Mouse (Mus musculus): Measurements from ENCODE around the gene Kcnk1.

Gene Kcnk1

DNA sequence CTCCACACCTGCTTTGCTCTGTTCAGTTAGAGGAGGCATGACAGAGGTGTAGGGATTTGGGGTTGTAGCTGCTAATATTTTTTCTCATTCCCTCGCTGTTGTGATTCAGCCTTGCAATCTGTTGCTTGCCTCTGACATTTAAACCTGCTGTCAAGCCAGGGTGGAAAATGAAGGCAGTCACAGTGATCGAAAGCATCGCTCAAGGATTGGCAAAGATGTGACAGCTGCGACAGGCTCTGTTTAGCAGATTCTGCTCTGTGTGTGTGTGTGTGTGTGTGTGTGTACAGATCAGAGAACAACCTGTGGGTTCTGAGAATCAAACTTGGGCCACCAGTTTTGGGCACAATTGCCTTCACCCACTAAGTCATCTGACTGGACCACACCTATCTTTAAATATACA lies 50.8 kb downstream of the Kcnk1 start:
- DNase-seq (ENCODE audit: low read depth, low spot score), result no peak

GRCm38 (mm10) chr8:126053911-126054310 lies 58.9 kb downstream of the Kcnk1 start:
- no peak for DNase-seq (ENCODE audit: low read depth, low spot score)

- DNase-seq (ENCODE audit: low read depth, low spot score), result no peak
Observed at GRCm38 (mm10) chr8:126058876-126059275, 63.9 kb downstream of the Kcnk1 start.

- no peak for DNase-seq (ENCODE audit: low read depth, low spot score)
Observed at GRCm38 (mm10) chr8:126062844-126063243, 67.9 kb downstream of the Kcnk1 start.

- peak; percentile 34 for DNase-seq (ENCODE audit: low read depth, low spot score)
Observed at GRCm38 (mm10) chr8:126063832-126064409, 69.0 kb downstream of the Kcnk1 start.

DNA sequence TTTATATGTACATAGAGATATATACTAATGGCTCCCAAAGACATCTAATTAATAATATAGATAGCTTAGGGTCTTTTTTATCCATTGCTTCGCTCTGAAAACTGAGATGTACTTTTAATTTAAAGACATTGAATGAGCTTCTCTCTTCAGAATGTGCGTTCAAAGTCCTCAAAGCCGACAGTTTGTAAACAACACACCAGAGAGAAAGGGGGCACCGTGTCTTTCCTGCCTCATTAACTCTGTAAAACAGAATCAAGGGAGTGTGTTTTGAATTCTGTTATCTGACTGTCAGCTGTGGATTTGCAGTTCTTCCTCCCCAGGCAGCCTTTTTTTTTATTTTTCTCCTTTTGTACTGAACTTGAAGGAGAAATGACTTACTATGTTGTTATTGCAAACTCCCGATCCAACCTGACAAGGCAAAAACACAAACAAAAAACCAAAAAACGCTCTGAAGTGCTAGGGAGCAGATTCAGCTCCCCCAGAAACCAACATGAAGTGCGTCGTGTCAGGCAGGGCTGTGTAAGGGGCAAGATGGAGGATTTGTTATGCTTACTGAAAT lies 69.7 kb downstream of the Kcnk1 start:
- no peak for DNase-seq (ENCODE audit: low read depth, low spot score)

DNA sequence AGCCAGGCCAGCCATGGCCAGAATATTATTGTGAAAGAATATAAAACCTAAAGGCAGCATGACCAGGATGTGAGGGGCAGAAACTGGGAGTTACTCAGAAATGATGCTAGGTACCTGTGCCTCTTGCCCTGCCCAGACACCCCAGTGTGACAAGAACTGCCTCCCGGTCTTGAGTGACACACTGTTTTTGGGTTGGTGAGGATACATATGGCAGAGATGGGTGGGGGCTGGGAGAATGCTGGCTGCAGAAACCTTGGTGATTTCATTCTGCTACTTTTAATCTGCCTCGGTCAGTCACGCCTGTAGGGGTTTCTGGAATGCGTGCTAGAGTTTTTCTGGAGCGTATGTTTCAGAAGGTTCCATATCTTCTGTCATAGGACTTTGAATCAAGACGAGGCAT lies 72.3 kb downstream of the Kcnk1 start:
- DNase-seq (ENCODE audit: low read depth, low spot score), result no peak

GRCm38 (mm10) chr8:126068136-126068535 lies 73.2 kb downstream of the Kcnk1 start:
- DNase-seq (ENCODE audit: low read depth, low spot score), result no peak

DNA sequence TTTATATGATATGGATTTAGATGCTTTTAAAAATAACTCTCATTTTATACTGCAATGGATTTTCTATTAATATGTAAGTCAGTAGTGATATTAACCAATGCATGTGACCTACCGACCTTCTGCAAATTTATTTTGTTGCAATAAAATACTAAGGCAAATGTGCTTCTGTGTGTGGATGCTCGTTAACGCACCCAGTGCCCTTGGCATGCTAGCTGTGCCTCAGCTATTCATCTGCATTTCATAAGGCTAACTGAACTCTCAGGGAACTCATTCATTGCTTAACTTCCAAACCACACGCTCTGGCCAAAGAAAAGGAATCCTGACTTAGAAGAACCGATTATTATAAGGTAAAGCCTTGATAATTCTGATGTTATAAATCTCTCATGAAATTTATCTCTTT lies 77.7 kb downstream of the Kcnk1 start:
- no peak for DNase-seq (ENCODE audit: low read depth, low spot score)

DNA sequence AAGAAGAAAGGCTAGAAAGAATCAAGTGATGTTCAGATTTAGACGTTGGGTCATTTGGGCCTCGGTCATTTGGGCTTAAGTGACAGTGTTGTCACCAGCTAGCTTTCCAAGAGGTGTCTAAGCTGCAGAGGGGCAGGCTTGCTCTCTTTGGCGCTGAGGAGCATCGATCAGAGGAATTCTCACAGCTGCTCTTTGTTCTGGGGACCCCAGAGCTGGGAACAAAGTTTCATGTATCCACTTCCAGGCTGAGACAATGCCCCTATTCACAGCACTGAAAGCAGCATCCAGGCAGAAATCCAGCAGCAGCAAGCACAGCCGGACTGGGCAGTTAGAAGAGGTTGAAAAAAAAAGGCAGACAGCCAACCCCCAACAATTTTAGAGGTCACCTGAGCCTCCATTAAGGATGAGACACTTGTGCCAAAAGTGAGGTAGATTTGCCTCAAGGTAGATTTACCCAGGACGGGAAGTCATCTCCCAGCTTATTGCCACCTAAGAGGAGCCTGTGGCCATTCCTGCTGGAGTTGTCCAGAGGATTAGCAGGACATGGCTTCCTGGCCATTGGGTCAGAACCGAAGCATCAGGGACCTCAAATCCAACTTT lies 78.3 kb downstream of the Kcnk1 start:
- DNase-seq (ENCODE audit: low read depth, low spot score), result no peak

GRCm38 (mm10) chr8:126074111-126074510 lies 79.1 kb downstream of the Kcnk1 start:
- no peak for DNase-seq (ENCODE audit: low read depth, low spot score)

GRCm38 (mm10) chr8:126075400-126075799 lies 80.4 kb downstream of the Kcnk1 start:
- DNase-seq (ENCODE audit: low read depth, low spot score), result no peak
